Mouse (Mus musculus): Measurements from ENCODE around the gene Gm17304. TPM values are rescaled to one million over a fixed set of nuclear protein-coding genes. Genes with fewer than 3 reads are reported as not detected.

Gm17304 gene
- polyA plus RNA-seq (2015; fragmentation: Nextera tagmentation; extraction: Ambion mirVana), result not detected in 2 replicates

DNA sequence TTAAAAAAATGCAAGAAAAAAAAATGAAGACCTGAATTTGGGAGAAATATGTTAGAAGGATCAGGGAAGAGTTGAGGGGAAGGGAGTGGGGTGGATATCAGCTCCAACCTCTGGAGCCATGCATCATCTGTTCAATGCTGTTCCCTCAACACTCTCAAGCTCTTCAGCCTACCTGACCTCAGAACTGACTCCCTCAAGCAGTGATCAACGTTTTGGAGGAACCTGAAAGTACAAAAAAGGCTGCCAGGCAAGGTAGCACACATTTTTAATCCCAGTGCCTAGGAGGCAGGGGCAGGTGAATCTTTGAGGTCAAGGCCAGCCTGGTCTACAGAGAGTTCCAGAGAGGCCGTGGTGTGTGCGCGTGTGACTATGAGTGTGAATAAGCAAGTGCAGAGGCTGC lies at the start of gene Gm17304:
Gm17304 (plus strand) TSS at position 301 of the 400 bp plus-strand sequence.

Other genes with a start within 250 kb of the Gm17304 start
- not detected in 2 replicates for gene Barhl2, start 150.9 kb upstream of the Gm17304 start, polyA plus RNA-seq (2015; fragmentation: Nextera tagmentation; extraction: Ambion mirVana)
- 47.3 and 58.5 TPM in 2 replicates for gene Zfp644, start 88.2 kb downstream of the Gm17304 start, polyA plus RNA-seq (2015; fragmentation: Nextera tagmentation; extraction: Ambion mirVana)